Mouse (Mus musculus): ENCODE data around the gene Eif4e2.

- TF ChIP-seq CTCF (IDR thresholded peaks at IDR 0.05; ENCODE audit: borderline replicate concordance, insufficient read depth, low read length) (no peak), POLR2A (IDR thresholded peaks at IDR 0.05; ENCODE audit: low read depth, low read length) (no peak)
These were observed 15.3 kb upstream of the Eif4e2 start for GRCm38 (mm10) chr1:87198119-87199065.

Measured in embryonic fibroblast, embryonic 13.5 days (primary cell).